Mouse (Mus musculus) midbrain, embryonic 11.5 days (tissue): ENCODE results near the gene Brinp3. TPM values are rescaled to one million over a fixed set of nuclear protein-coding genes. Genes with fewer than 3 reads are reported as not detected.

Source experiments
- ATAC-seq: fragments of 200-750 bp; cut with Nextera tagmentation; 2 replicates; pipeline ENCODE4 v1.8.0; 2017; ENCODE audit warnings: moderate TSS enrichment, moderate library complexity; ENCODE audit not compliant: low FRiP score
- DNase-seq: peaks from one replicate; pipeline ENCODE4 v3.0.0; 2015; ENCODE audit warnings: low spot score; ENCODE audit errors: missing footprints
- H3K27ac ChIP-seq: fragments of 300-500 bp; sonication (generic); 2 replicates; pipeline ENCODE4 v1.5.1; 2014; ENCODE audit warnings: low read depth, low read length
- H3K27me3 ChIP-seq: fragments of 300-500 bp; sonication (generic); 2 replicates; pipeline ENCODE4 v1.6.1; 2014; ENCODE audit warnings: mild to moderate bottlenecking, low read length, moderate library complexity, mixed read lengths; ENCODE audit not compliant: control insufficient read depth, insufficient read depth
- H3K36me3 ChIP-seq: fragments of 300-500 bp; sonication (generic); 2 replicates; pipeline ENCODE4 v1.6.1; 2014; ENCODE audit warnings: mild to moderate bottlenecking, low read length, moderate library complexity, mixed read lengths; ENCODE audit not compliant: control insufficient read depth, insufficient read depth
- H3K4me1 ChIP-seq: fragments of 300-500 bp; sonication (generic); 2 replicates; pipeline ENCODE4 v1.6.1; 2014; ENCODE audit warnings: low read length; ENCODE audit not compliant: control insufficient read depth, insufficient read depth
- H3K4me2 ChIP-seq: fragments of 300-500 bp; sonication (generic); 2 replicates; pipeline ENCODE4 v1.6.1; 2014; ENCODE audit warnings: mild to moderate bottlenecking, moderate library complexity
- H3K4me3 ChIP-seq: fragments of 300-500 bp; sonication (generic); 2 replicates; pipeline ENCODE4 v1.5.1; 2014; ENCODE audit warnings: low read depth, low read length
- H3K9ac ChIP-seq: fragments of 300-500 bp; sonication (generic); 2 replicates; pipeline ENCODE4 v1.6.1; 2014; ENCODE audit warnings: low read length
- H3K9me3 ChIP-seq: fragments of 300-500 bp; sonication (generic); 2 replicates; pipeline ENCODE4 v1.6.1; 2016; ENCODE audit warnings: low read length; ENCODE audit not compliant: control insufficient read depth
- WGBS: fragments of 180-500 bp; shearing (Covaris S2); extraction: QIAGEN DNeasy Blood & Tissue Kit; methylation state at CpG from one replicate; pipeline ENCODE4 v1.1.7; 2014; 5-methylcytosine and 5-hydroxymethylcytosine counted together
- polyA plus RNA-seq: library from polyadenylated mRNA; unstranded; fragments of >200 nt; fragmentation: Nextera tagmentation; extraction: Ambion mirVana; gene quantifications from 2 replicates; pipeline ENCODE4 v1.2.1, GENCODE M21; 2014

Gene Brinp3
- polyA plus RNA-seq, 1 experiment from 2014 or later, result 1.1 TPM

DNA sequence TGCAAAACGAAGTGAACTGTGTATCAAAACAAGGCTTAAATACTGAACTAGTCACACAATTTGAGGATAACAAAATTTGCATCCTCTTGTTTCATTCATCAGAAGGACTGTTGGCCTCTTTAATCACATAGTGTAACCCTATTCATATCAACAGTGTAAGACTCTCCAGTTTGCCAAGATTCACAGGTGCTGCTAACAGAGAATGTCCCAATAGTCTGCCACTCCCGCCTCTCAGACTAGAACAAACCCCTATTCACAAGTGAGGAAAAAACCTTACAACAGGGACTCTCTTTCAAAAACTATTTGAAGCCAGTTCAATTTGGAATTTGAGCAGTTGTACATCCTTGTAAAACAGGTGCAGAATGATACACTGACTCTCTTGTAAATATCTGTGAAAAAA, 349.5 kb downstream of the Brinp3 start:
- Histone ChIP-seq H3K9me3 (no peaks in the 10 kb centered on the region), H3K36me3 (no peaks in the 10 kb centered on the region), H3K27ac (no peak overlapping the region), H3K4me3 (no peak overlapping the region), H3K9ac (no peak overlapping the region), H3K27me3 (no peaks in the 10 kb centered on the region), H3K4me1 (no peaks in the 10 kb centered on the region), H3K4me2 (no peak overlapping the region)
- WGBS, result 82% methylated on average over 2 of the region's 2 CpGs
- ATAC-seq, result no peak
- no peak for DNase-seq

DNA sequence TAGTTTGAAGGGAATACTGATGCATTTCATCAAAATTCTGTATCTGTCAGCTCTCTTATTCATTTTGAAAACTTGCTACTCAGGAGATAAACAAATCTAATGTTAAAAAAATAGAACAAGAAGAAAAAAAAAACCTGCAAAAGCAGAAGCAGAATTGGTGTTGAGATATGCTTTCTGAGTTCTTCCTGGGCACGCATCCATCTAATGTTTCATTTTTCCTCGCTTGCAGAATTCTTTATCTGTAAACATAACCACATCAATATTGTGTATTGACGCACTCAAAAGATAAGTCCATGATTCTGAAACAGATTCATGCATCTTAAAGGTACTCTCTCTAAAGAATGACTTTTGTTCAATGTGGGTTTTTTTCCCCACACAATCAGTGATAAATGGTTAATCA, 354.3 kb downstream of the Brinp3 start:
- WGBS, result 90% methylated on average over 3 of the region's 3 CpGs
- Histone ChIP-seq H3K27ac (no peak overlapping the region), H3K9me3 (no peaks in the 10 kb centered on the region), H3K4me2 (no peak overlapping the region), H3K27me3 (no peaks in the 10 kb centered on the region), H3K36me3 (no peaks in the 10 kb centered on the region), H3K9ac (no peak overlapping the region), H3K4me1 (no peaks in the 10 kb centered on the region), H3K4me3 (no peak overlapping the region)
- DNase-seq (no peak), ATAC-seq (no peak)

DNA sequence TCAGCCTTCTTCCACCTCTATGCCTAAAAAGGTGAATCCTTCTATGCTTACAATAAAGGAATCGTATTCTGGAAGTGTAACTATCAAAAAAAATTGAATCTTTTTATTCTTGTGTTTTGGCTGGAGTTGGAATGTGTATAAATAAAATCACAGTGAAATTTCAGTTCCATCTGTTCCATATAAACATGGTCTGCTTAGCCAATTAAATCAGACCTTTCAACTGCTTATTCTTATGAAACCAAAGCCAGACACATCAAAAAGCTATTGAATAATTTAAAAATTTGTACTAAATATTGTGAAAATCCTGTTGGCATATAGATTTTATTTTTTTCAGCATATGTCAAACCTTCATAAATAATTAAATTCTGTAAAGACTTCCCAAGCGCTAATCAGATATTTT, 355.6 kb downstream of the Brinp3 start:
- 76% methylated on average over 2 of the region's 2 CpGs for WGBS
- Histone ChIP-seq H3K4me2 (no peak overlapping the region), H3K4me3 (no peak overlapping the region), H3K27ac (no peak overlapping the region), H3K36me3 (no peaks in the 10 kb centered on the region), H3K9me3 (no peaks in the 10 kb centered on the region), H3K9ac (no peak overlapping the region), H3K27me3 (no peaks in the 10 kb centered on the region), H3K4me1 (no peaks in the 10 kb centered on the region)
- no peak for DNase-seq
- no peak for ATAC-seq

DNA sequence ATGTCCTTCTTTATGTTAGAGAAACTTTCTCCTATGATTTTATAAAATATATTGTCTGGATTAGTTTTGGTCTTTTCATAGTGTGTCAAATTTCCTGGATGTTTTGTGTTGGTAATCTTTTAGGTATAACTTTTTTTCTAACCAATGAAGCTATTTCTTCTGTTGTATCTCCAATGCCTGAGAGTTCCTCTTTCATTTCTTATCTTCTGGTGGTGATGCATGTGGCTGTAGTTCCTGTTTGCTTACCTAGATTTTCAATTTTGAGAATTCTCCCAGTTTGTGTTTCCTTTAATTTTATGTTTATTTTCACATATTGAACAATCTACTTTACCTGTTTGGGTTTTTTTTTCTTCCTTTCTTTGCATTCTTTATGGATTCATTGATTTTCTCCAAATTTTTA, 404.1 kb downstream of the Brinp3 start:
- Histone ChIP-seq H3K4me3 (no peak overlapping the region), H3K4me2 (no peak overlapping the region), H3K27ac (no peak overlapping the region), H3K4me1 (no peaks in the 10 kb centered on the region), H3K27me3 (no peaks in the 10 kb centered on the region), H3K9ac (no peak overlapping the region), H3K9me3 (no peaks in the 10 kb centered on the region), H3K36me3 (no peaks in the 10 kb centered on the region)
- no peak for ATAC-seq
- DNase-seq, result no peak

DNA sequence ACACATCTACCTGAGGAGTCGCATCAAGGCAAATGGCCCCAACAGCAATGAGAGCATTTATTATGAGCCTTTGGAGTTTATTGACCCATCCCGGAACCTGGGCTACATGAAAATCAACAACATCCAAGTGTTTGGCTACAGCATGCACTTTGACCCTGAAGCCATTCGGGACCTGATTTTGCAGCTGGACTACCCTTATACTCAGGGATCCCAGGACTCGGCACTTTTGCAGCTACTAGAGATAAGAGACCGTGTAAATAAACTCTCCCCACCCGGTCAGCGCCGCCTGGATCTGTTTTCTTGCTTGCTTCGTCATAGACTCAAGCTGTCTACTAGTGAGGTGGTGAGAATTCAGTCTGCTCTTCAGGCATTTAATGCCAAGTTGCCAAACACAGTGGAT, 407.1 kb downstream of the Brinp3 start:
- Histone ChIP-seq H3K9ac (no peak overlapping the region), H3K4me3 (no peak overlapping the region), H3K4me2 (no peak overlapping the region), H3K27ac (no peak overlapping the region), H3K27me3 (no peaks in the 10 kb centered on the region), H3K4me1 (no peaks in the 10 kb centered on the region), H3K9me3 (no peaks in the 10 kb centered on the region), H3K36me3 (no peaks in the 10 kb centered on the region)
- 89% methylated on average over 9 of the region's 9 CpGs for WGBS
- ATAC-seq (no peak), DNase-seq (no peak)

DNA sequence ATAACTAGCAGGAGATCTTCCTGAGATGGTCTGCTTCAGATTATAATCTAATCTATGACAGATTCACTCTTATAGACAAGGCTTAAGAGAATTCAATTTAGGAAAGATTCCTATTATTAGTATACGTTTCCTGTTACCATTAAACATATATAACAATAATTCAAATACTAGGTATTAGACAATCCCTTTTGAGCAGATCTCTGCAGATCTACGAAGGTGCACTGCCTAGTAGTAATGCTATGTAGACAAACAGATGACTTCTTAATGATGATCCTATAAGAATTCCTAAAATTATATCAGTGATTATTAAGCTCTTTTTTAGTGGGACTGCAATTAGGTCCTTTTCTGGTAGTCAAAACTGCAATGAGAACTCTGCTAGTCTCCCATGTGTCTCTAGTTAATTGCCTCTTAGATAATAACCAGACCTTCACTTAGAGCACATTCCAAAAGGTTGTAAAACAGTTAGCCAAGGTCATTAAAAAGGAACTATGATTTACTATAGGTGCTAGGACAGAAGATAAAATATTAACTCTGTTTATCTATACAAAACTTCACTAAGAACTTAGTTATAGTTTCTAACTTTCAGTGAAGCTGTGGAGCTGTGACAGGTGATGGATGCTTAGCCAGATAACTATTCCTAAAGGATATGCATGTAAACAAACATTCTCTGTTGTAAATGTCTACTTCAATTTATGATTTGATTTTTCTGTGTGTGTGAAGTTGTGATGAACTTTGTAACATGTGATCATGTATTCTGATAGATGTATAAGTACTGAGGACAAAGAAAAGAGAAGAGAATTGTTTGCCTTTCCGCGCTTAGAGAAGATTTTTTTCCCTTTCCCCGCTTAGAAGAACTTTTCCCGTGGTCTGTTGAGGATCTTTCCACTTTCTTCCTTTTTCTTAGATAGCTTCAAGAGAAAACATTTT, 445.2 kb downstream of the Brinp3 start:
- H3K9ac ChIP-seq, result no peak overlapping the region
- DNase-seq (no peak), ATAC-seq (no peak)
- H3K27ac ChIP-seq, result no peak overlapping the region
- WGBS, result 87% methylated on average over 6 of the region's 6 CpGs
- H3K4me1 ChIP-seq, result no peaks in the 10 kb centered on the region
- H3K4me3 ChIP-seq, result no peak overlapping the region
- no peaks in the 10 kb centered on the region for H3K36me3 ChIP-seq
- H3K9me3 ChIP-seq, result no peaks in the 10 kb centered on the region
- H3K27me3 ChIP-seq, result no peaks in the 10 kb centered on the region
- no peak overlapping the region for H3K4me2 ChIP-seq
